Mouse (Mus musculus): ENCODE results near the gene Olfr670.
"Not testable (repeated sequence)": the region's sequence is repeated elsewhere in the genome, so short reads cannot be mapped to it uniquely, and the experiment has no call there.

Gene Olfr670

GRCm38 (mm10) chr7:104962520-104962919 lies at the start of gene Olfr670:
Gene Olfr670, minus strand, starts transcription at chr7:104962620.
- no peak for DNase-seq (ENCODE audit: low spot score in 2 of 2)

GRCm38 (mm10) chr7:105001929-105002328 lies 39.5 kb upstream of the Olfr670 start, which contains the start of gene Olfr672:
Gene Olfr672, minus strand, starts transcription at chr7:105002029.
- DNase-seq (ENCODE audit: low spot score in 2 of 2) = no peak

- no peak for DNase-seq (ENCODE audit: low spot score in 2 of 2)
Observed at GRCm38 (mm10) chr7:104979026-104979425, 16.6 kb upstream of the Olfr670 start, which contains the start of gene Olfr671. Gene Olfr671, minus strand, starts transcription at chr7:104979126.

GRCm38 (mm10) chr7:104972507-104972906 lies 10.1 kb upstream of the Olfr670 start:
- DNase-seq (ENCODE audit: low spot score in 2 of 2) = not testable (repeated sequence)

- DNase-seq (ENCODE audit: low spot score in 2 of 2) = not testable (repeated sequence)
Observed at GRCm38 (mm10) chr7:104950234-104950633, 12.2 kb downstream of the Olfr670 start.

- no peak for DNase-seq (ENCODE audit: low spot score in 2 of 2)
Observed at GRCm38 (mm10) chr7:104933940-104934339, 28.5 kb downstream of the Olfr670 start, which contains the start of gene Olfr669. Gene Olfr669, plus strand, starts transcription at chr7:104934240.

GRCm38 (mm10) chr7:104927957-104928356 lies 34.5 kb downstream of the Olfr670 start, which contains the start of gene Olfr668:
Gene Olfr668, minus strand, starts transcription at chr7:104928057.
- no peak for DNase-seq (ENCODE audit: low spot score in 2 of 2)

GRCm38 (mm10) chr7:104921382-104921781 lies 41.0 kb downstream of the Olfr670 start, which contains the start of gene Olfr667:
Gene Olfr667, minus strand, starts transcription at chr7:104921482.
- DNase-seq (ENCODE audit: low spot score in 2 of 2) = no peak
